Mouse (Mus musculus): ENCODE measurements at regions not wholly inside any gene's neighbourhood (a gene's known extent, or its start where the extent isn't known, plus 50 kb on each side); places are given as distances from the start of the nearest gene placed in this dataset.
"Not testable (repeated sequence)": the region's sequence is repeated elsewhere in the genome, so short reads cannot be mapped to it uniquely, and the experiment has no call there.

- no peak overlapping the region for H3K4me3 ChIP-seq (ENCODE audit: low read length)
- H3K27ac ChIP-seq (ENCODE audit: low read length), result no peak overlapping the region
- H3K4me2 ChIP-seq (replicated peaks; ENCODE audit: low read depth, low read length), result no peak overlapping the region
- no peak for ATAC-seq (ENCODE audit: low FRiP score, low TSS enrichment)
- H3K9ac ChIP-seq (replicated peaks; ENCODE audit: low read length), result no peak overlapping the region
- H3K36me3 ChIP-seq (ENCODE audit: insufficient read depth, low read length), result no peaks in the 10 kb centered on the region
- H3K27me3 ChIP-seq (ENCODE audit: insufficient read depth, low read length), result no peaks in the 10 kb centered on the region
- 88% methylated on average over 5 of the region's 5 CpGs for WGBS
- no peaks in the 10 kb centered on the region for H3K4me1 ChIP-seq (ENCODE audit: insufficient read depth, low read length)
- H3K9me3 ChIP-seq (ENCODE audit: low read length), result no peaks in the 10 kb centered on the region
These were observed 144.6 kb upstream of the Ipo5 start for GRCm38 (mm10) chr14:120766451-120766850.

- Histone ChIP-seq H3K36me3 (ENCODE audit: insufficient read depth, low read length) (no peaks in the 10 kb centered on the region), H3K9me3 (ENCODE audit: low read length) (no peaks in the 10 kb centered on the region), H3K4me2 (replicated peaks; ENCODE audit: low read depth, low read length) (no peak overlapping the region), H3K9ac (replicated peaks; ENCODE audit: low read length) (no peak overlapping the region), H3K27me3 (ENCODE audit: insufficient read depth, low read length) (no peaks in the 10 kb centered on the region), H3K4me1 (ENCODE audit: insufficient read depth, low read length) (no peaks in the 10 kb centered on the region), H3K27ac (ENCODE audit: low read length) (no peak overlapping the region), H3K4me3 (ENCODE audit: low read length) (no peak overlapping the region)
- 53% methylated on average over 3 of the region's 3 CpGs for WGBS
- ATAC-seq (ENCODE audit: low FRiP score, low TSS enrichment), result no peak
These were observed 140.4 kb upstream of the Ipo5 start for GRCm38 (mm10) chr14:120770579-120770978.

GRCm38 (mm10) chr14:120773001-120773400 is 138.0 kb upstream of the Ipo5 start:
- not testable (repeated sequence) for ATAC-seq (ENCODE audit: low FRiP score, low TSS enrichment)

GRCm38 (mm10) chr14:120791828-120792554 is 119.0 kb upstream of the Ipo5 start:
- H3K4me2 ChIP-seq (replicated peaks; ENCODE audit: low read depth, low read length), result no peak overlapping the region
- H3K9me3 ChIP-seq (ENCODE audit: low read length), result no peaks in the 10 kb centered on the region
- 77% methylated on average over 4 of the region's 4 CpGs for WGBS
- H3K27ac ChIP-seq (ENCODE audit: low read length), result no peak overlapping the region
- H3K27me3 ChIP-seq (ENCODE audit: insufficient read depth, low read length), result no peaks in the 10 kb centered on the region
- H3K4me1 ChIP-seq (ENCODE audit: insufficient read depth, low read length), result no peaks in the 10 kb centered on the region
- no peaks in the 10 kb centered on the region for H3K36me3 ChIP-seq (ENCODE audit: insufficient read depth, low read length)
- ATAC-seq (ENCODE audit: low FRiP score, low TSS enrichment), result no peak
- H3K9ac ChIP-seq (replicated peaks; ENCODE audit: low read length), result no peak overlapping the region
- no peak overlapping the region for H3K4me3 ChIP-seq (ENCODE audit: low read length)

More at GRCm38 (mm10) chr14:120773001-120773400, 138.0 kb upstream of the Ipo5 start:
- H3K9me3 ChIP-seq (ENCODE audit: low read length); H3K4me1 ChIP-seq (ENCODE audit: insufficient read depth, low read length); H3K4me2 ChIP-seq (replicated peaks; ENCODE audit: low read depth, low read length); H3K9ac ChIP-seq (replicated peaks; ENCODE audit: low read length); H3K36me3 ChIP-seq (ENCODE audit: insufficient read depth, low read length); H3K27me3 ChIP-seq (ENCODE audit: insufficient read depth, low read length); H3K27ac ChIP-seq (ENCODE audit: low read length); H3K4me3 ChIP-seq (ENCODE audit: low read length): not testable (repeated sequence)
- WGBS, result 79% methylated on average over 3 of the region's 4 CpGs

- Histone ChIP-seq H3K27me3 (ENCODE audit: insufficient read depth, low read length) (no peaks in the 10 kb centered on the region), H3K9ac (replicated peaks; ENCODE audit: low read length) (no peak overlapping the region), H3K27ac (ENCODE audit: low read length) (no peak overlapping the region), H3K36me3 (ENCODE audit: insufficient read depth, low read length) (no peaks in the 10 kb centered on the region), H3K4me2 (replicated peaks; ENCODE audit: low read depth, low read length) (no peak overlapping the region), H3K4me1 (ENCODE audit: insufficient read depth, low read length) (no peaks in the 10 kb centered on the region), H3K4me3 (ENCODE audit: low read length) (no peak overlapping the region), H3K9me3 (ENCODE audit: low read length) (no peaks in the 10 kb centered on the region)
- 76% methylated on average over 7 of the region's 7 CpGs for WGBS
- ATAC-seq (ENCODE audit: low FRiP score, low TSS enrichment), result no peak
These were observed 113.0 kb upstream of the Ipo5 start for GRCm38 (mm10) chr14:120797916-120798490.

- WGBS, result 68% methylated on average over 6 of the region's 6 CpGs
- no peak for ATAC-seq (ENCODE audit: low FRiP score, low TSS enrichment)
- Histone ChIP-seq H3K4me1 (ENCODE audit: insufficient read depth, low read length) (peaks cover 15% of the 10 kb centered on the region), H3K9ac (replicated peaks; ENCODE audit: low read length) (no peak overlapping the region), H3K27ac (ENCODE audit: low read length) (no peak overlapping the region), H3K4me3 (ENCODE audit: low read length) (no peak overlapping the region), H3K36me3 (ENCODE audit: insufficient read depth, low read length) (no peaks in the 10 kb centered on the region), H3K4me2 (replicated peaks; ENCODE audit: low read depth, low read length) (no peak overlapping the region), H3K9me3 (ENCODE audit: low read length) (no peaks in the 10 kb centered on the region), H3K27me3 (ENCODE audit: insufficient read depth, low read length) (no peaks in the 10 kb centered on the region)
These were observed 107.8 kb upstream of the Ipo5 start for GRCm38 (mm10) chr14:120803191-120803590.

GRCm38 (mm10) chr14:120803739-120804138 is 107.3 kb upstream of the Ipo5 start:
- Histone ChIP-seq H3K9me3 (ENCODE audit: low read length) (no peaks in the 10 kb centered on the region), H3K36me3 (ENCODE audit: insufficient read depth, low read length) (no peaks in the 10 kb centered on the region), H3K27me3 (ENCODE audit: insufficient read depth, low read length) (no peaks in the 10 kb centered on the region), H3K4me2 (replicated peaks; ENCODE audit: low read depth, low read length) (peak overlapping the region; percentile 44), H3K4me1 (ENCODE audit: insufficient read depth, low read length) (peaks cover 15% of the 10 kb centered on the region), H3K27ac (ENCODE audit: low read length) (no peak overlapping the region), H3K9ac (replicated peaks; ENCODE audit: low read length) (no peak overlapping the region), H3K4me3 (ENCODE audit: low read length) (peak overlapping the region; percentile 27)
- no peak for ATAC-seq (ENCODE audit: low FRiP score, low TSS enrichment)
- WGBS, result 6% methylated on average over 12 of the region's 12 CpGs

- H3K9me3 ChIP-seq (ENCODE audit: low read length), result no peaks in the 10 kb centered on the region
These were observed 106.7 kb upstream of the Ipo5 start for GRCm38 (mm10) chr14:120804183-120804848.

GRCm38 (mm10) chr14:120805137-120805536 is 105.9 kb upstream of the Ipo5 start:
- Histone ChIP-seq H3K4me3 (ENCODE audit: low read length) (no peak overlapping the region), H3K27me3 (ENCODE audit: insufficient read depth, low read length) (no peaks in the 10 kb centered on the region), H3K36me3 (ENCODE audit: insufficient read depth, low read length) (no peaks in the 10 kb centered on the region), H3K4me1 (ENCODE audit: insufficient read depth, low read length) (peaks cover 15% of the 10 kb centered on the region), H3K9me3 (ENCODE audit: low read length) (no peaks in the 10 kb centered on the region), H3K27ac (ENCODE audit: low read length) (peak overlapping the region; percentile 49), H3K9ac (replicated peaks; ENCODE audit: low read length) (no peak overlapping the region), H3K4me2 (replicated peaks; ENCODE audit: low read depth, low read length) (no peak overlapping the region)
- 48% methylated on average over 6 of the region's 6 CpGs for WGBS
- peak; percentile 76; the same call in 1 of the 2 replicates for ATAC-seq (ENCODE audit: low FRiP score, low TSS enrichment)

More at GRCm38 (mm10) chr14:120804183-120804848, 106.7 kb upstream of the Ipo5 start:
- no peak for ATAC-seq (ENCODE audit: low FRiP score, low TSS enrichment)
- Histone ChIP-seq H3K27me3 (ENCODE audit: insufficient read depth, low read length) (no peaks in the 10 kb centered on the region), H3K4me1 (ENCODE audit: insufficient read depth, low read length) (peaks cover 15% of the 10 kb centered on the region), H3K27ac (ENCODE audit: low read length) (peak overlapping the region; percentile 49), H3K36me3 (ENCODE audit: insufficient read depth, low read length) (no peaks in the 10 kb centered on the region), H3K4me2 (replicated peaks; ENCODE audit: low read depth, low read length) (peak overlapping the region; percentile 44), H3K4me3 (ENCODE audit: low read length) (no peak overlapping the region; the same call in 1 of the 2 replicates), H3K9ac (replicated peaks; ENCODE audit: low read length) (no peak overlapping the region)
- 22% methylated on average over 7 of the region's 7 CpGs for WGBS

All from kidney, embryonic 16.5 days (tissue).